Mouse (Mus musculus): ENCODE data around the gene Gm14406. TPM values are rescaled to one million over a fixed set of nuclear protein-coding genes. Genes with fewer than 3 reads are reported as not detected.
"Not testable (repeated sequence)": the region's sequence is repeated elsewhere in the genome, so short reads cannot be mapped to it uniquely, and the experiment has no call there.

The Gm14406 gene
- not detected in 2 replicates for polyA plus RNA-seq (2016; fragmentation: Nextera tagmentation; extraction: Ambion mirVana)

DNA sequence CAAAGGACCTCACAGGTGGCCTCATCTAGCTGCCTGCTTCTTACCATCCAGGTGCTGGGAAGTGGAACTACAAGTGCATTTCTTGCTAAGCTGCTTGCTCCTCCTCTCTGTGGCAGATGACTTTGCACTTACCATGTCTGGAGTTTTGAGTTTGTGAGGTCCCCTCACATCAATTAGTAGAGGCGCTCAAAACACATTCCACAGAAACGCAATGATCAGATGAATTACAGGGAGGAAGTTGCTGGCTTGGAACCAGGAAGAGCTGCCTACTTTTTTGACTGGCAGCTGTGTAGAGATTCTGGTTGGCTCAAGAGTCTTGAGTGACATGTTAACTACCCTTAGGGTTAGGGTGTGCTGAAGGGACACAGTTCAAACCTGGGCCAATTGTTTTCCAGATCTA lies at the start of gene Gm14406:
Gene Gm14406 (minus strand): TSS at position 213 of the 400 bp plus-strand sequence.
- H3K4me3 ChIP-seq; ATAC-seq; H3K4me2 ChIP-seq; H3K27me3 ChIP-seq (replicated peaks); H3K9me3 ChIP-seq (replicated peaks); H3K27ac ChIP-seq; H3K36me3 ChIP-seq; H3K9ac ChIP-seq; H3K4me1 ChIP-seq: not testable (repeated sequence)
- WGBS (ENCODE audit: insufficient replicate concordance), result 70% methylated on average over 2 of the region's 2 CpGs

DNA sequence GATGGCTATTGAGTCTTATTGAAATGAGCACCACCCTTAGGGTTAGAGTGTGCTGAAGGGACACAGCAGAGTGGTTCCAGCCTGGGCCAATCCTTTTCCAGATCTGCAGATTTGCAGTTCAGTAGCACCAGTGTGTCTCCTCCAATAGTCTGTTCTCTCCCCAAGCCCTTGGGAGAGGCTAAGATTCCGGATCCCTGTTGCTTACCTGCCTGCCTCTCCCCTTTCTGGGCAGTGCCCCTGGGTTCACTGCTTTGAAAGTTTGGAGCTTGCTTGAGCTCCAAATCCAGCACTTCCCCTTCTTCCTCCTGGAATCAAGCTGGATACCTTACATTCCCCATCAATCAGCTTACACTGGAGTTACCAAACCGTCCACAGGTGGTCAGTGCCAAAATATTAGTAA lies 2.9 kb downstream of the Gm14406 start:
- not testable (repeated sequence) for H3K4me1 ChIP-seq; H3K4me3 ChIP-seq; H3K36me3 ChIP-seq; H3K9me3 ChIP-seq (replicated peaks); H3K9ac ChIP-seq; H3K27ac ChIP-seq; H3K4me2 ChIP-seq; ATAC-seq; H3K27me3 ChIP-seq (replicated peaks)
- 63% methylated on average over 1 of the region's 2 CpGs for WGBS (ENCODE audit: insufficient replicate concordance)

DNA sequence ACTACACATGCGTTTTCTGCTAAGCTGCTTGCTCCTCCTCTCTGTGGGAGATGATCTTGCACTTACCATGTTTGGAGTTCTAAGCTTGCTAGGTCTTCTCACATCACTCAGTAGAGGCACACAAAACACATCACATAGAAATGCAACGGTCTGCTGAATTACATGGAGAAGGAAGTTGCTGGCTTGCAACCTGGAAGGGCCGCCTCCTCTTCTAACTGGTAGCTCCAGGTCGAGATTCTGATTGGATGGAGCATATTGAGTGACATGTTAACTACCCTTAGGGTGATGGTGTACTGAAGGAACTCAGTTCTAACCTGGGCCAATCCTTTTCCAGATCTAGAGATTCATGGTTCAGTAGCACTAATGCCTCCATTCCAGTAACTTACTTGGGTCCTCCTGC lies 18.6 kb downstream of the Gm14406 start:
- H3K27me3 ChIP-seq (replicated peaks); ATAC-seq: not testable (repeated sequence)

DNA sequence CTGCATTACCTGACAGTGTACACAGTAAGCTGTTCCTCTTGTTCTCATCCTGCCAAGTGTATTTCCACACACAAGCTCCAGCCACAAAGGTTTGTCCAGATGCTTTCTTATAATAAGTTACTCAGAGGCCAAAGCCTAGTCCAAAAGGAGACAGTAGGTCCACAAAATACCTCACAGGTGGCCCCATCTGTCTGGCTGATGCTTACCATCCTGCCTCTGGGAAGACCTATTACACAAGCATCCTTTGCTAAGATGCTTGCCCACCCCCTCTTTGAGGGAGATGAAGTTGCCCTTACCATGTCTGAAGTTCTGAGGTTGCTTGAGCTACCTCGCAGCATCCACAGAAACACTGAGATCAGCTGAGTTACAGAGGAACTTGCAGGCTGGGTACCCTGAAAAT lies 22.7 kb downstream of the Gm14406 start:
- H3K4me3 ChIP-seq; H3K4me1 ChIP-seq; H3K27me3 ChIP-seq (replicated peaks); H3K27ac ChIP-seq; H3K4me2 ChIP-seq; H3K9me3 ChIP-seq (replicated peaks); H3K36me3 ChIP-seq; H3K9ac ChIP-seq; ATAC-seq: not testable (repeated sequence)
- 67% methylated on average over 1 of the region's 1 CpGs for WGBS (ENCODE audit: insufficient replicate concordance)

More for the DNA sequence above, 18.6 kb downstream of the Gm14406 start:
- not testable (repeated sequence) for H3K36me3 ChIP-seq; H3K4me1 ChIP-seq; H3K9ac ChIP-seq; H3K27ac ChIP-seq; H3K4me2 ChIP-seq; H3K4me3 ChIP-seq; H3K9me3 ChIP-seq (replicated peaks)
- WGBS (ENCODE audit: insufficient replicate concordance), result 45% methylated on average over 4 of the region's 4 CpGs

DNA sequence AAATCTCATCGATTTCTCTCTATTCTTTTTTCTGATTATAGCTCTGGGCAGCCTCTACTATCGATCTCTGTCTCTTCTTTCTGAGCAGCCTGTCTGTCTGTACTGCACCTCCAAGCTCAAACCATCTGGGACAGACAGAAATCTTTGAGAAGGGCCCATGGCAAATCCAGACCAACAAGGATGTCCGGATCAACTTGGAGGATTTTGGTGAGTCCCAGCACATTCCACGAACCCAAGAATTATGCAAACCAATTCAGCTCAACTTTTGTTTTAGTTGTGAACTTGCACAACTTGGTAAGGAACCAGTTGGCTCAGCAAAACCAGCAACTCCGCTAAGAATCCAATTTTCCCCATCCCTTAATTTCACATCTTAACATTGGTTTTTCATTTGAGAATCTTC lies 40.3 kb downstream of the Gm14406 start:
- H3K9me3 ChIP-seq (replicated peaks); H3K4me3 ChIP-seq; H3K27me3 ChIP-seq (replicated peaks); H3K9ac ChIP-seq; ATAC-seq; H3K36me3 ChIP-seq; H3K4me1 ChIP-seq; H3K27ac ChIP-seq; H3K4me2 ChIP-seq: not testable (repeated sequence)
- 63% methylated on average over 5 of the region's 5 CpGs for WGBS (ENCODE audit: insufficient replicate concordance)

DNA sequence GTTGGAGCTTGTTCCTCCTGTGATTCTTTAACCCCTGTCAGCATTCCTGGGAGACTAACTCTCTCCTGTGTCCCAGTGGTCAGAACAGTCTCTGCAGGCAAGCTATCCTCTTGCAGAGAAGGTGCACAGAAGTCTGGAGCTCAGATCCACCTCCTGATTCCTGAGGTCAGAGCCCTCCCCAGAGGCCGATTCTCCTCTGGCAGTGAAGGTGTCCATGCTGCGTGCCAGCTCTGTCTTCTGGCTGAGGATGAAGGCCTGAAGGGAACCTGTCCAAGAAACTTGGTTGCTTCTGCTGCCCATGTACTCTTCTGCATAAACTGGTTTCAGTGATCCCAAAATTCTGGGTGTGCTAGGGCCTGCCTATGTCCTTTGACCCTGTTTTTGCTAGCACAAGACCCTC lies 40.9 kb downstream of the Gm14406 start:
- 72% methylated on average over 2 of the region's 2 CpGs for WGBS (ENCODE audit: insufficient replicate concordance)
- not testable (repeated sequence) for H3K4me1 ChIP-seq; H3K36me3 ChIP-seq; ATAC-seq; H3K27ac ChIP-seq; H3K4me2 ChIP-seq; H3K9ac ChIP-seq; H3K4me3 ChIP-seq; H3K9me3 ChIP-seq (replicated peaks); H3K27me3 ChIP-seq (replicated peaks)

DNA sequence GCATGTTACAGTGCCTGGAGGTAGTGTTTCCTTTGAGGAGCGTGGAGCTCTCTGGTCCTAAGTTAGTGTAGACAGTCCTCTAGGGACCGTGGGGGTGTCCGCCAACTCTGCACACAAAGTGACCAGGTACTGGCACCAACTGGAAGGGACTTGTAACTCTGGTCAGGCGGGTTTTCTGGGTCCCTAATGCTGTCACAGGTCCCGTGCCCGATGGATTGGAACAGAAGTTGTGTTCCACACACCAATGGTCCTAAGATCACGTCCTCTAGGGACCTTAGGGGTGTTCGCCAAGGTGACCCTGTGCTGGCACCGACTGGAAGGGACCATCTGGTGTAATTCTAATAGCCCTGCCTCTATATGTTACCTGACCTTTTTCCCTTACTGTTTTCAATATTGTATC lies 42.1 kb downstream of the Gm14406 start:
- Histone ChIP-seq H3K4me1 (no peaks in the 10 kb centered on the region), H3K36me3 (no peaks in the 10 kb centered on the region), H3K9ac (no peak overlapping the region), H3K9me3 (replicated peaks) (0 out of 2 replicates have a peak, but pooled peaks cover 4% of the 10 kb centered on the region), H3K27me3 (replicated peaks) (no peaks in the 10 kb centered on the region), H3K4me3 (no peak overlapping the region), H3K4me2 (no peak overlapping the region), H3K27ac (no peak overlapping the region)
- no peak for ATAC-seq
- WGBS (ENCODE audit: insufficient replicate concordance), result 64% methylated on average over 9 of the region's 9 CpGs

DNA sequence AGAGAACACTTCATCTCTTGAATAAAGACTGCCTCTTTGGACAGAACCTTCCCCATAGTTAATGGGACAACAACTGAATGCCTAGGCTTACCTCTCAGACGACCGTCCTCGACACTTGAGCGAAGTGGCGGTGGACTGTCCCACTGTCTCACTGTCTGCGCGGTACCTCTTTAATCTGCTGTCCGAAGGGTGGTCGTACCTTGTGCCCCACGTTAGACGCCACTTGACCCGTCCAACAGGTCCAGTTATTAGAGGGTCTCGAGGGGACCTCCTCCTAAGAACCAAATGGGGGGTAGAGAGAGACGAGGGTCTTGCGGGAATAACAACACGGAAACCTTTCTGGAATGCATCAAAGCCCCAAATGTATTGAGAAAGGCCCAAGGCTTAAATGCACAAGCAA lies 53.8 kb downstream of the Gm14406 start:
- not testable (repeated sequence) for H3K27me3 ChIP-seq (replicated peaks); H3K4me1 ChIP-seq; ATAC-seq; H3K4me2 ChIP-seq; H3K4me3 ChIP-seq; H3K27ac ChIP-seq; H3K36me3 ChIP-seq; H3K9ac ChIP-seq
- peaks cover 18% of the 10 kb centered on the region; the same call in 1 of the 2 replicates for H3K9me3 ChIP-seq (replicated peaks)
- WGBS (ENCODE audit: insufficient replicate concordance), result 82% methylated on average over 16 of the region's 16 CpGs

DNA sequence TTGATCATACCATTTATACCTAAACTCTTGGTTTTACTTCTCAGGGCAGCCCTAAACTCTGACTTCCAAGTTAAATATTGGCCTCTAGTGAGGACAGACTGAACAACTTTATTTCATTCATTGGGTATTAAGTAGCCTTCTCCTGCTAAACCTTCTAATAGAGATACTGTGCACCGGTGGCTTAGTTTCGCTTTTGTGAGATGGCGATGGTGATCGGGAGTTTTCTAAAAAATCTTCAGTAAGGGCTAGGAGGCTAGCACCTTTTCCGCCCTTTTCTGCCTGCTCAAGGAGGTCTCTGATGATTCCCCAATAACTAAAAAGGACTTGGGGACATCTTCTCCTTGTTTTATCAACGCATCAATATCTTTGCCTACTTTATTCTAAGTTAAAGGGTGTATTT lies 54.3 kb downstream of the Gm14406 start:
- H3K36me3 ChIP-seq; ATAC-seq; H3K4me1 ChIP-seq; H3K4me3 ChIP-seq; H3K27ac ChIP-seq; H3K4me2 ChIP-seq; H3K9ac ChIP-seq; H3K27me3 ChIP-seq (replicated peaks): not testable (repeated sequence)
- 73% methylated on average over 6 of the region's 6 CpGs for WGBS (ENCODE audit: insufficient replicate concordance)
- H3K9me3 ChIP-seq (replicated peaks), result peaks cover 18% of the 10 kb centered on the region; the same call in 1 of the 2 replicates

DNA sequence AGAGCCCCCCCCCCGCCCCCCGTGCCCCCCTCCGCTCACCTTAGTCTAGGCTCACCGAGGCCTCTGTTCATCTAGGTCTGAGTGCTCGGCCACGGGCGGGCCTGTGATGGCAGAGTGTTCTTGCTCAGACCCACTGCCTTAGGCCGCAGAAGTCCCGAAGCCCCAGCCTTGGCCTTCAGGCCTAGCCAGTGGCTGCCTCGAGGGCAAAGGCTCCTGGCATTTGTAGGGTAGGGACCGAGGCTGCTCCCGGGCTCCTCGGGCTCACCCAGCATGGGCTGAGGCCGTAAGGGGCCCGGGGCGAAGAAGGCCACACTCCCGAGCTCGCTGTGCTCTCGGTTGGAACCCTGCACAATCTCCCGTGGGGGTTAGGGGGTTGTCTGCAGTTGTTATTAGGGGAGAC lies 54.9 kb downstream of the Gm14406 start:
- Histone ChIP-seq H3K27ac (no peak overlapping the region), H3K27me3 (replicated peaks) (no peaks in the 10 kb centered on the region), H3K4me2 (no peak overlapping the region), H3K36me3 (no peaks in the 10 kb centered on the region), H3K9me3 (replicated peaks) (peaks cover 18% of the 10 kb centered on the region; the same call in 1 of the 2 replicates), H3K4me1 (no peaks in the 10 kb centered on the region), H3K9ac (no peak overlapping the region), H3K4me3 (no peak overlapping the region)
- 78% methylated on average over 20 of the region's 20 CpGs for WGBS (ENCODE audit: insufficient replicate concordance)
- no peak for ATAC-seq

DNA sequence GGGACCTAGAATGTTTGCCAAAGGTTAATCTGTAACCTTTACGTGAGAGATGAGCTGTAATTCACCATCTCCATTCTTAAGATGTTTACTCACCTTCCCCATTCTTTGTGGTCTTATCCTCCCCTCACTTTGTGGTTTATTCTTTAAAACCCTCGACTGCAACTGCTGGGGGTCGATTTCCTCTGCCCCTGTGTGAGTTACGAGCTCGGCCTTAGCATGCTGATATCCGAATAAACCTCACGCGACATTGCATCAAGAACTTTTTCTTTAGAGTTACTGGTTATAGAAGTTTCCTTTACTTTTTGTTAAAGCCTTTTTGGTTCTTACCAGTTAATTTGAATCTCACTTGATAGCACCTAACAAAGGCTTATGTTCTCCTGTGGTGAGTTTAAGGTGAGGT lies 58.0 kb downstream of the Gm14406 start:
- WGBS (ENCODE audit: insufficient replicate concordance), result 64% methylated on average over 8 of the region's 8 CpGs
- Histone ChIP-seq H3K9ac (no peak overlapping the region), H3K4me3 (no peak overlapping the region), H3K27ac (no peak overlapping the region), H3K36me3 (no peaks in the 10 kb centered on the region), H3K4me1 (no peaks in the 10 kb centered on the region), H3K9me3 (replicated peaks) (peaks cover 18% of the 10 kb centered on the region), H3K4me2 (no peak overlapping the region), H3K27me3 (replicated peaks) (no peaks in the 10 kb centered on the region)
- no peak for ATAC-seq
